In genomic region chr7:35692117-35692516, GRCm38 (mm10) we compare ENCODE assay signal across 19 mouse cellular contexts. TPM values are rescaled to one million over a fixed set of nuclear protein-coding genes. Genes with fewer than 3 reads are reported as not detected.
DNase-seq lines count a peak whose midpoint lies in the region; ATAC-seq lines count a peak whose summit lies in the region.
"Had no signal": no experiment of that assay in that cellular context is flagged by ENCODE, and none has a peak within 500 bp of the region (broad histone marks: within the 10 kb centered on the region; RNA-seq: fewer than 3 reads in every experiment).

No protein-coding gene starts in this region.

- H3K4me1 ChIP-seq in hindbrain, embryonic 15.5 days (replicated peaks), result peaks cover 21% of the 10 kb centered on the region
- peaks cover 2% of the 10 kb centered on the region; the same call in 1 of the 2 replicates for H3K4me1 ChIP-seq in hindbrain, embryonic 11.5 days (replicated peaks; ENCODE audit: control insufficient read depth, insufficient read depth, low read length)
- H3K4me1 ChIP-seq in forebrain, embryonic 13.5 days, result peaks cover 46% of the 10 kb centered on the region
- H3K4me1 ChIP-seq in midbrain, embryonic 15.5 days, result no peaks in the 10 kb centered on the region

- no peak overlapping the region for H3K4me2 ChIP-seq in hindbrain, embryonic 15.5 days
- H3K4me2 ChIP-seq in hindbrain, embryonic 11.5 days (replicated peaks; ENCODE audit: low read depth, low read length), result no peak overlapping the region
- no peak overlapping the region for H3K4me2 ChIP-seq in forebrain, embryonic 13.5 days
- no peak overlapping the region for H3K4me2 ChIP-seq in midbrain, embryonic 15.5 days

- no peak overlapping the region for H3K4me3 ChIP-seq in hindbrain, embryonic 15.5 days
- H3K4me3 ChIP-seq in hindbrain, embryonic 11.5 days (ENCODE audit: low read depth, low read length), result no peak overlapping the region
- no peak overlapping the region for H3K4me3 ChIP-seq in forebrain, embryonic 13.5 days
- no peak overlapping the region for H3K4me3 ChIP-seq in midbrain, embryonic 15.5 days
- H3K4me3 ChIP-seq: embryonic facial prominence, embryonic 10.5 days; layer of hippocampus, adult 2 months had no signal

- H3K9me3 ChIP-seq in hindbrain, embryonic 15.5 days, result no peaks in the 10 kb centered on the region
- H3K9me3 ChIP-seq in hindbrain, embryonic 11.5 days (ENCODE audit: control insufficient read depth, low read length), result no peaks in the 10 kb centered on the region
- no peaks in the 10 kb centered on the region for H3K9me3 ChIP-seq in forebrain, embryonic 13.5 days (replicated peaks)
- H3K9me3 ChIP-seq in midbrain, embryonic 15.5 days, result no peaks in the 10 kb centered on the region
- H3K9me3 ChIP-seq: embryonic facial prominence, embryonic 10.5 days had no signal

- 48% methylated on average over 14 of the region's 14 CpGs for WGBS in hindbrain, embryonic 15.5 days
- 89% methylated on average over 14 of the region's 14 CpGs for WGBS in hindbrain, embryonic 11.5 days
- WGBS in forebrain, embryonic 13.5 days, result 41% methylated on average over 14 of the region's 14 CpGs
- 60% methylated on average over 14 of the region's 14 CpGs for WGBS in midbrain, embryonic 15.5 days

- H3K27ac ChIP-seq in hindbrain, embryonic 15.5 days (replicated peaks), result no peak overlapping the region
- no peak overlapping the region for H3K27ac ChIP-seq in hindbrain, embryonic 11.5 days (ENCODE audit: low read depth, low read length)
- peak overlapping the region; percentile 2 for H3K27ac ChIP-seq in forebrain, embryonic 13.5 days
- no peak overlapping the region for H3K27ac ChIP-seq in midbrain, embryonic 15.5 days
- H3K27ac ChIP-seq: embryonic facial prominence, embryonic 10.5 days; layer of hippocampus, adult 2 months had no signal

- peaks cover 18% of the 10 kb centered on the region for H3K36me3 ChIP-seq in hindbrain, embryonic 15.5 days
- no peaks in the 10 kb centered on the region for H3K36me3 ChIP-seq in hindbrain, embryonic 11.5 days (ENCODE audit: control insufficient read depth, insufficient read depth, low read length)
- H3K36me3 ChIP-seq in forebrain, embryonic 13.5 days (ENCODE audit: poor library complexity, severe bottlenecking), result peaks cover 36% of the 10 kb centered on the region
- H3K36me3 ChIP-seq in midbrain, embryonic 15.5 days (replicated peaks), result peaks cover 6% of the 10 kb centered on the region; the same call in 1 of the 2 replicates

- DNase-seq in hindbrain, embryonic 11.5 days (ENCODE audit: low spot score), result no peak
- peak; percentile 35 for DNase-seq in Muller cell, postnatal 12 days (ENCODE audit: inconsistent ontology term)
- DNase-seq in kidney, adult 11 months, result no peak
- DNase-seq in kidney, postnatal 36 days, result no peak
- DNase-seq: adrenal gland, postnatal 36 days; B cell, adult 2 months; cerebellum, adult 2 months; gastrocnemius, postnatal 14 days; heart, adult 18-20 months; liver; right cerebral cortex, postnatal 4 days; thymus, adult 2 months had no signal

- H3K9ac ChIP-seq in hindbrain, embryonic 15.5 days, result no peak overlapping the region
- H3K9ac ChIP-seq in hindbrain, embryonic 11.5 days (ENCODE audit: low read depth, low read length), result no peak overlapping the region
- no peak overlapping the region for H3K9ac ChIP-seq in forebrain, embryonic 13.5 days
- no peak overlapping the region for H3K9ac ChIP-seq in midbrain, embryonic 15.5 days

- H3K27me3 ChIP-seq in hindbrain, embryonic 15.5 days, result no peaks in the 10 kb centered on the region
- no peaks in the 10 kb centered on the region for H3K27me3 ChIP-seq in hindbrain, embryonic 11.5 days (ENCODE audit: control insufficient read depth, insufficient read depth, low read length)
- no peaks in the 10 kb centered on the region for H3K27me3 ChIP-seq in forebrain, embryonic 13.5 days
- H3K27me3 ChIP-seq in midbrain, embryonic 15.5 days (replicated peaks), result no peaks in the 10 kb centered on the region

- ATAC-seq in hindbrain, embryonic 15.5 days (ENCODE audit: low FRiP score, low read depth), result peak; percentile 42
- ATAC-seq in hindbrain, embryonic 11.5 days (ENCODE audit: low FRiP score), result no peak
- ATAC-seq in forebrain, embryonic 13.5 days, result peak; percentile 46
- peak; percentile 44; the same call in 1 of the 2 replicates for ATAC-seq in midbrain, embryonic 15.5 days (replicated peaks)
- ATAC-seq: intestine, postnatal 0 days; lung, postnatal 0 days had no signal

RNA-seq across cellular contexts. Expression of gene Pdcd5, which starts 44.8 kb away (rescaled TPM):
- polyA plus RNA-seq in hindbrain, embryonic 15.5 days (2015; fragmentation: Nextera tagmentation; extraction: Ambion mirVana), result 234 and 241 TPM in 2 replicates
- 306 and 325 TPM in 2 replicates for polyA plus RNA-seq in hindbrain, embryonic 11.5 days (2014; fragmentation: Nextera tagmentation; extraction: Ambion mirVana)
- 254 and 267 TPM in 2 replicates for polyA plus RNA-seq in forebrain, embryonic 13.5 days (2015; fragmentation: Nextera tagmentation; extraction: Ambion mirVana)
- 235 and 241 TPM in 2 replicates for polyA plus RNA-seq in midbrain, embryonic 15.5 days (2015; fragmentation: Nextera tagmentation; extraction: Ambion mirVana)
